ENCODE assay signal across 10 mouse cellular contexts in genomic region chr7:34229153-34229552, GRCm38 (mm10). TPM values are rescaled to one million over a fixed set of nuclear protein-coding genes. Genes with fewer than 3 reads are reported as not detected.
DNase-seq lines count a peak whose midpoint lies in the region; ATAC-seq and TF ChIP-seq lines count a peak whose summit lies in the region.
"Had no signal": no experiment of that assay in that cellular context is flagged by ENCODE, and none has a peak within 500 bp of the region (broad histone marks: within the 10 kb centered on the region; RNA-seq: fewer than 3 reads in every experiment).

No protein-coding gene starts in this region.

- peaks cover 57% of the 10 kb centered on the region for H3K4me1 ChIP-seq in heart, embryonic 15.5 days (replicated peaks)
- peaks cover 2% of the 10 kb centered on the region; the same call in 1 of the 2 replicates for H3K4me1 ChIP-seq in bone marrow, adult 2 months (ENCODE audit: control insufficient read depth, insufficient read depth, low read length)
- peaks cover 28% of the 10 kb centered on the region for H3K4me1 ChIP-seq in hindbrain, embryonic 12.5 days
- H3K4me1 ChIP-seq in midbrain, embryonic 11.5 days (ENCODE audit: control insufficient read depth, insufficient read depth, low read length) = peaks cover 18% of the 10 kb centered on the region

- no peak for DNase-seq in heart, postnatal 10 days
- no peak for DNase-seq in midbrain, embryonic 11.5 days (ENCODE audit: low spot score, missing footprints)
- DNase-seq in right cerebral cortex, adult 2 months (ENCODE audit: low spot score in 2 of 2) = no peak
- no peak for DNase-seq in urinary bladder, postnatal 4 days (ENCODE audit: low spot score in 2 of 2)
- no peak for DNase-seq in right cerebral cortex, postnatal 25 days

- peak overlapping the region; percentile 78 for H3K4me3 ChIP-seq in heart, embryonic 15.5 days
- peak overlapping the region; percentile 91 for H3K4me3 ChIP-seq in bone marrow, adult 2 months (replicated peaks; ENCODE audit: control insufficient read depth, low read depth, low read length)
- peak overlapping the region; percentile 72 for H3K4me3 ChIP-seq in hindbrain, embryonic 12.5 days
- H3K4me3 ChIP-seq in midbrain, embryonic 11.5 days (ENCODE audit: low read depth, low read length) = peak overlapping the region; percentile 71

- intact Hi-C loops in heart, postnatal 10 days (cut with DNase I) = no loop called here

- peaks cover 36% of the 10 kb centered on the region for H3K36me3 ChIP-seq in heart, embryonic 15.5 days
- peaks cover 31% of the 10 kb centered on the region for H3K36me3 ChIP-seq in hindbrain, embryonic 12.5 days
- H3K36me3 ChIP-seq in midbrain, embryonic 11.5 days (ENCODE audit: control insufficient read depth, insufficient read depth, low read length) = no peaks in the 10 kb centered on the region

- H3K4me2 ChIP-seq in heart, embryonic 15.5 days = peak overlapping the region; percentile 73
- H3K4me2 ChIP-seq in hindbrain, embryonic 12.5 days (replicated peaks) = peak overlapping the region; percentile 82
- H3K4me2 ChIP-seq in midbrain, embryonic 11.5 days = peak overlapping the region; percentile 85

- H3K27me3 ChIP-seq in heart, embryonic 15.5 days = no peaks in the 10 kb centered on the region
- no peaks in the 10 kb centered on the region for H3K27me3 ChIP-seq in hindbrain, embryonic 12.5 days
- no peaks in the 10 kb centered on the region for H3K27me3 ChIP-seq in midbrain, embryonic 11.5 days (ENCODE audit: control insufficient read depth, insufficient read depth, low read length)
- H3K27me3 ChIP-seq: Patski had no signal

- H3K9me3 ChIP-seq in heart, embryonic 15.5 days (replicated peaks) = no peaks in the 10 kb centered on the region
- H3K9me3 ChIP-seq in hindbrain, embryonic 12.5 days (replicated peaks) = no peaks in the 10 kb centered on the region
- H3K9me3 ChIP-seq in midbrain, embryonic 11.5 days (ENCODE audit: control insufficient read depth, low read length) = no peaks in the 10 kb centered on the region

- no peak for TF ChIP-seq POLR2A in bone marrow, adult 2 months (IDR thresholded peaks at IDR 0.05; ENCODE audit: borderline replicate concordance, control insufficient read depth, low read depth, low read length)

- 7% methylated on average over 5 of the region's 5 CpGs for WGBS in heart, embryonic 15.5 days
- 16% methylated on average over 5 of the region's 5 CpGs for WGBS in bone marrow, adult 2 months
- 11% methylated on average over 5 of the region's 5 CpGs for WGBS in hindbrain, embryonic 12.5 days
- 20% methylated on average over 5 of the region's 5 CpGs for WGBS in midbrain, embryonic 11.5 days

- H3K27ac ChIP-seq in heart, embryonic 15.5 days = peak overlapping the region; percentile 96
- H3K27ac ChIP-seq in bone marrow, adult 2 months (ENCODE audit: control insufficient read depth, insufficient read depth, low read depth, low read length, poor library complexity) = peak overlapping the region; percentile 87
- H3K27ac ChIP-seq in hindbrain, embryonic 12.5 days = peak overlapping the region; percentile 78; the same call in 1 of the 2 replicates
- no peak overlapping the region for H3K27ac ChIP-seq in midbrain, embryonic 11.5 days (ENCODE audit: low read depth, low read length)

- TF ChIP-seq CTCF in bone marrow, adult 2 months (IDR thresholded peaks at IDR 0.05; ENCODE audit: control insufficient read depth, insufficient read depth, low read length) = no peak

- ATAC-seq in heart, embryonic 15.5 days (replicated peaks; ENCODE audit: insufficient number of reproducible peaks, insufficient read depth, low FRiP score, low read depth) = no peak
- no peak for ATAC-seq in hindbrain, embryonic 12.5 days (ENCODE audit: low FRiP score)
- ATAC-seq in midbrain, embryonic 11.5 days (ENCODE audit: low FRiP score) = no peak

- peak overlapping the region; percentile 86 for H3K9ac ChIP-seq in heart, embryonic 15.5 days
- peak overlapping the region; percentile 79 for H3K9ac ChIP-seq in hindbrain, embryonic 12.5 days
- peak overlapping the region; percentile 80 for H3K9ac ChIP-seq in midbrain, embryonic 11.5 days (ENCODE audit: low read length)

RNA-seq across cellular contexts. Expression of gene Gpi1, which starts 1.0 kb away (rescaled TPM):
- polyA plus RNA-seq in heart, embryonic 15.5 days (2015; fragmentation: Nextera tagmentation; extraction: Ambion mirVana) = 660 and 727 TPM in 2 replicates
- total RNA-seq in heart, postnatal 10 days (2021) = 100 to 1,000 TPM; 556 to 561 TPM
- polyA plus RNA-seq in bone marrow, adult 2 months (2011; ENCODE audit: insufficient read depth, insufficient read length, low replicate concordance, missing spikeins) = 155 and 306 TPM in 2 replicates
- polyA plus RNA-seq in hindbrain, embryonic 12.5 days (2016; fragmentation: Nextera tagmentation; extraction: Ambion mirVana) = 239 and 241 TPM in 2 replicates
- polyA plus RNA-seq in midbrain, embryonic 11.5 days (2014; fragmentation: Nextera tagmentation; extraction: Ambion mirVana) = 277 and 282 TPM in 2 replicates

RNA-seq across cellular contexts. Expression of gene Gm6096, which starts 21.7 kb away (rescaled TPM):
- 0.31 TPM in 1 of 2 replicates, not detected in the other for polyA plus RNA-seq in heart, embryonic 15.5 days (2015; fragmentation: Nextera tagmentation; extraction: Ambion mirVana)
- total RNA-seq in heart, postnatal 10 days (2021) = not detected
- polyA plus RNA-seq in bone marrow, adult 2 months (2011; ENCODE audit: insufficient read depth, insufficient read length, low replicate concordance, missing spikeins) = not detected in 2 replicates
- not detected in 2 replicates for polyA plus RNA-seq in hindbrain, embryonic 12.5 days (2016; fragmentation: Nextera tagmentation; extraction: Ambion mirVana)
- polyA plus RNA-seq in midbrain, embryonic 11.5 days (2014; fragmentation: Nextera tagmentation; extraction: Ambion mirVana) = 0.44 TPM in 1 of 2 replicates, not detected in the other
- polyA plus RNA-seq: large intestine, adult 2 months had no signal

RNA-seq across cellular contexts. Expression of gene Pdcd2l, which starts 32.7 kb away (rescaled TPM):
- polyA plus RNA-seq in heart, embryonic 15.5 days (2015; fragmentation: Nextera tagmentation; extraction: Ambion mirVana) = 46.9 and 55.1 TPM in 2 replicates
- total RNA-seq in heart, postnatal 10 days (2021) = 10 to 100 TPM; 18.9 to 19.4 TPM
- polyA plus RNA-seq in bone marrow, adult 2 months (2011; ENCODE audit: insufficient read depth, insufficient read length, low replicate concordance, missing spikeins) = 7.5 and 17.9 TPM in 2 replicates
- polyA plus RNA-seq in hindbrain, embryonic 12.5 days (2016; fragmentation: Nextera tagmentation; extraction: Ambion mirVana) = 63.4 and 68.1 TPM in 2 replicates
- 63.0 and 68.3 TPM in 2 replicates for polyA plus RNA-seq in midbrain, embryonic 11.5 days (2014; fragmentation: Nextera tagmentation; extraction: Ambion mirVana)

RNA-seq across cellular contexts. Expression of gene Uba2, which starts 59.8 kb away (rescaled TPM):
- 89.0 and 108 TPM in 2 replicates for polyA plus RNA-seq in heart, embryonic 15.5 days (2015; fragmentation: Nextera tagmentation; extraction: Ambion mirVana)
- 10 to 100 TPM; 51.0 to 53.5 TPM for total RNA-seq in heart, postnatal 10 days (2021)
- polyA plus RNA-seq in bone marrow, adult 2 months (2011; ENCODE audit: insufficient read depth, insufficient read length, low replicate concordance, missing spikeins) = 50.3 and 72.5 TPM in 2 replicates
- 220 and 226 TPM in 2 replicates for polyA plus RNA-seq in hindbrain, embryonic 12.5 days (2016; fragmentation: Nextera tagmentation; extraction: Ambion mirVana)
- polyA plus RNA-seq in midbrain, embryonic 11.5 days (2014; fragmentation: Nextera tagmentation; extraction: Ambion mirVana) = 273 and 283 TPM in 2 replicates
